Mouse (Mus musculus) spleen, adult 2 months (tissue): ENCODE data around the gene A230072I06Rik.

Experiments
- CTCF ChIP-seq: fragments of 200-500 bp; IDR thresholded peaks from 2 replicates; pipeline ENCODE4 v1.5.1; 2011; ENCODE audit warnings: mild to moderate bottlenecking, inconsistent platforms; ENCODE audit not compliant: insufficient read depth, insufficient read length, insufficient replicate concordance; ENCODE audit errors: extremely low read depth
- POLR2A ChIP-seq: fragments of 200-500 bp; IDR thresholded peaks from 2 replicates; pipeline ENCODE4 v1.6.1; 2011; ENCODE audit warnings: low read depth, low read length, inconsistent platforms

DNA sequence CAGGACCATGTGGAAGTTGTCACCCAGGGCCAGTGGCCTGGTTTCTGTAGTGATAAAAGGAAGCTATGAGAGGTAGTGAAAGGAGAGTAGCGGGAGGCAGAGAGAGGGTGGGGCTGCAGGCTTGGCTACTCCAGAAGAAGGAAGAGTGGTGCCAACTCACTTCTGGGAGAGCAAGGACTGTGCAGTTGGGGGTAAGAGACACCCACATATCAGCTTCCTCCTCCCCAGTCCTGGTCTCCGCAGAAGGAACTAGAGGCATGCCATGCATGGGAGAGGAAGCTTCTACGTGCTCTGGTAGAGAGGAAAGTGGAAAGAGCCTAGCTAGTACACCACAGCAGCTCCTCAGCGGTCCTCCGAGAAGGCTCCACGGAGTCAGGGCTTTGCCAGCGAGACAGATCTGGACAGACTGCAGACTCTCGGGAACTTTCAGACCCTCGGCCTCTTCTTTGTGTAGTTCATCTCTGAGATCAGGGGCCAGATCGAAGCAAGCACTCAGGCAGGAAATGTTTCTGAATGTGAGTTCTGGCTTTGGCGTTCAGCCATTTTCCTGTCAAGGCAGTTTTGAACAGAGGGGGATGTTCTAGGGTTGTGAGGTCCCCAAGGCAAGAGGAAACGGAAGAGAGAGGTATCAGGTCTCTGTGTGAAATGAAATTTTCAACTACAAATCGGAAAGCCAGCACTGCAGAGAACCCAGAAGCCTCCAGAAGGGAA lies 1.0 kb downstream of the A230072I06Rik start:
- TF ChIP-seq CTCF (no peak), POLR2A (no peak)
